Mouse (Mus musculus): ENCODE results near the gene Arhgap15.

Gene Arhgap15

GRCm38 (mm10) chr2:44029035-44029715 is 280.6 kb downstream of the Arhgap15 start:
- DNase-seq (ENCODE audit: low read depth, low spot score) = no peak

GRCm38 (mm10) chr2:44029865-44030264 is 281.2 kb downstream of the Arhgap15 start:
- DNase-seq (ENCODE audit: low read depth, low spot score) = no peak

GRCm38 (mm10) chr2:44039522-44040203 is 291.0 kb downstream of the Arhgap15 start:
- DNase-seq (ENCODE audit: low read depth, low spot score) = no peak

- no peak for DNase-seq (ENCODE audit: low read depth, low spot score)
These were observed 295.5 kb downstream of the Arhgap15 start for GRCm38 (mm10) chr2:44044088-44044487.

- DNase-seq (ENCODE audit: low read depth, low spot score) = no peak
These were observed 296.0 kb downstream of the Arhgap15 start for GRCm38 (mm10) chr2:44044634-44045033.

GRCm38 (mm10) chr2:44045231-44045630 is 296.6 kb downstream of the Arhgap15 start:
- DNase-seq (ENCODE audit: low read depth, low spot score) = no peak

GRCm38 (mm10) chr2:44060306-44060705 is 311.7 kb downstream of the Arhgap15 start:
- DNase-seq (ENCODE audit: low read depth, low spot score) = no peak

- DNase-seq (ENCODE audit: low read depth, low spot score) = no peak
These were observed 312.1 kb downstream of the Arhgap15 start for GRCm38 (mm10) chr2:44060716-44061115.

GRCm38 (mm10) chr2:44065067-44065466 is 316.4 kb downstream of the Arhgap15 start:
- DNase-seq (ENCODE audit: low read depth, low spot score) = no peak

- DNase-seq (ENCODE audit: low read depth, low spot score) = no peak
These were observed 319.7 kb downstream of the Arhgap15 start for GRCm38 (mm10) chr2:44068151-44068840.

- no peak for DNase-seq (ENCODE audit: low read depth, low spot score)
These were observed 320.3 kb downstream of the Arhgap15 start for GRCm38 (mm10) chr2:44068906-44069305.

GRCm38 (mm10) chr2:44076570-44076969 is 327.9 kb downstream of the Arhgap15 start:
- DNase-seq (ENCODE audit: low read depth, low spot score) = no peak

- DNase-seq (ENCODE audit: low read depth, low spot score) = no peak
These were observed 331.9 kb downstream of the Arhgap15 start for GRCm38 (mm10) chr2:44080530-44080929.

- DNase-seq (ENCODE audit: low read depth, low spot score) = no peak
These were observed 332.6 kb downstream of the Arhgap15 start for GRCm38 (mm10) chr2:44081241-44081640.

GRCm38 (mm10) chr2:44084471-44084870 is 335.8 kb downstream of the Arhgap15 start:
- no peak for DNase-seq (ENCODE audit: low read depth, low spot score)

- DNase-seq (ENCODE audit: low read depth, low spot score) = no peak
These were observed 337.9 kb downstream of the Arhgap15 start for GRCm38 (mm10) chr2:44086403-44087056.

- no peak for DNase-seq (ENCODE audit: low read depth, low spot score)
These were observed 349.9 kb downstream of the Arhgap15 start for GRCm38 (mm10) chr2:44098552-44098951.

- DNase-seq (ENCODE audit: low read depth, low spot score) = no peak
These were observed 353.7 kb downstream of the Arhgap15 start for GRCm38 (mm10) chr2:44102351-44102750.

GRCm38 (mm10) chr2:44103321-44103720 is 354.7 kb downstream of the Arhgap15 start:
- DNase-seq (ENCODE audit: low read depth, low spot score) = no peak

GRCm38 (mm10) chr2:44103742-44104141 is 355.1 kb downstream of the Arhgap15 start:
- no peak for DNase-seq (ENCODE audit: low read depth, low spot score)

- peak; percentile 29 for DNase-seq (ENCODE audit: low read depth, low spot score)
These were observed 355.9 kb downstream of the Arhgap15 start for GRCm38 (mm10) chr2:44104282-44105197.
